In the genomic region with DNA sequence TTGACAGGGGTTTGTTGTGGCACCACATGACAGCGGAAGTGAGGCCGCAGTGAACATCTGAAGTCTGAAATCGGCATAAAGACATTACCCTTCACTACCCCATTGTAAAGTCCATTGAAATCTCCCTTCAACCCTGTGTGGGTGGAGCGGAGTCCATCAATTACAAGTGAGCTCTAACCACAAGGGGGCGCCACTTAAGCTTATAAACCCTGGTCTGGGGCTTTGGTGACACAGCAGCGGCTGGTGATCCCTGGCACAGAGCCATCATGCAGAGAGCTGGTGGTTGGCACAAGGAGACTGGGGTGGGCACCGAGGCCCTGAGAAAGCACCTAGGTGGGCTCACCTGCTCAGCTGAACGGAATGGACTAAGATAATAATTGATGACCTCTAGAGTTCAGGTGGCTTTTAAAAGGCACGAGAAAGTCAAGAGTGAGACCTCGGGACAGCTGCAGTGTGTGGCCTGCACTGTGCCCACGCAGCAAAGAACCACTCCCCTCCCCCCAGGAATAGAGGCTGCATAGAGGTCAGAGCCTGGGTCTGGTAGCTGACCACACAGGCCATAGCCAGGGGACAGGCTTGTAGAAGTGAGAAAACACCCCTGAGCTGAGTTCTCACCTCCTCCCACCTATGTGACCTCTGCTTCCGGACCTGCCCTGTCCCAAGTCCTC, we compare ENCODE assay signal across 9 mouse cellular contexts. TPM values are rescaled to one million over a fixed set of nuclear protein-coding genes. Genes with fewer than 3 reads are reported as not detected.
DNase-seq lines count a peak whose midpoint lies in the region; ATAC-seq and TF ChIP-seq lines count a peak whose summit lies in the region.
"Had no signal": no experiment of that assay in that cellular context is flagged by ENCODE, and none has a peak within 500 bp of the region (broad histone marks: within the 10 kb centered on the region; RNA-seq: fewer than 3 reads in every experiment).

No protein-coding gene starts in this region.

- no peak overlapping the region for H3K4me3 ChIP-seq in embryonic facial prominence, embryonic 14.5 days (ENCODE audit: low read depth, low read length)
- H3K4me3 ChIP-seq in heart, embryonic 16.5 days (ENCODE audit: low read length): no peak overlapping the region
- H3K4me3 ChIP-seq in liver, postnatal 0 days (ENCODE audit: low read depth, low read length): no peak overlapping the region
- H3K4me3 ChIP-seq: embryonic facial prominence, embryonic 13.5 days had no signal

- H3K36me3 ChIP-seq in embryonic facial prominence, embryonic 14.5 days (ENCODE audit: control insufficient read depth, insufficient read depth, low read length): no peaks in the 10 kb centered on the region
- no peaks in the 10 kb centered on the region for H3K36me3 ChIP-seq in heart, embryonic 16.5 days (ENCODE audit: control insufficient read depth, insufficient read depth)
- no peaks in the 10 kb centered on the region for H3K36me3 ChIP-seq in liver, postnatal 0 days (replicated peaks; ENCODE audit: insufficient read depth, low read length)
- H3K36me3 ChIP-seq: embryonic facial prominence, embryonic 13.5 days had no signal

- no peak overlapping the region for H3K27ac ChIP-seq in embryonic facial prominence, embryonic 14.5 days (replicated peaks; ENCODE audit: low read depth, low read length)
- H3K27ac ChIP-seq in heart, embryonic 16.5 days (ENCODE audit: low read length): no peak overlapping the region
- no peak overlapping the region for H3K27ac ChIP-seq in liver, postnatal 0 days (ENCODE audit: low read depth)
- H3K27ac ChIP-seq: embryonic facial prominence, embryonic 13.5 days had no signal

- no peaks in the 10 kb centered on the region for H3K9me3 ChIP-seq in embryonic facial prominence, embryonic 14.5 days (ENCODE audit: control insufficient read depth, low read length)
- no peaks in the 10 kb centered on the region for H3K9me3 ChIP-seq in heart, embryonic 16.5 days (replicated peaks; ENCODE audit: control insufficient read depth, low read length)
- H3K9me3 ChIP-seq in liver, postnatal 0 days (ENCODE audit: low read length): no peaks in the 10 kb centered on the region
- H3K9me3 ChIP-seq: embryonic facial prominence, embryonic 13.5 days had no signal

- H3K9ac ChIP-seq in embryonic facial prominence, embryonic 14.5 days (ENCODE audit: low read depth, low read length): no peak overlapping the region
- no peak overlapping the region for H3K9ac ChIP-seq in heart, embryonic 16.5 days (ENCODE audit: low read length)
- no peak overlapping the region for H3K9ac ChIP-seq in liver, postnatal 0 days (replicated peaks)
- H3K9ac ChIP-seq: embryonic facial prominence, embryonic 13.5 days had no signal

- TF ChIP-seq EP300 in liver, postnatal 0 days (IDR thresholded peaks at IDR 0.05; ENCODE audit: low read depth): no peak

- no peaks in the 10 kb centered on the region for H3K27me3 ChIP-seq in embryonic facial prominence, embryonic 14.5 days (replicated peaks; ENCODE audit: control insufficient read depth, insufficient read depth, low read length)
- H3K27me3 ChIP-seq in heart, embryonic 16.5 days (ENCODE audit: control insufficient read depth, insufficient read depth, low read length): peaks cover 2% of the 10 kb centered on the region; the same call in 1 of the 2 replicates
- no peaks in the 10 kb centered on the region for H3K27me3 ChIP-seq in liver, postnatal 0 days (ENCODE audit: insufficient read depth, low read length)
- H3K27me3 ChIP-seq: embryonic facial prominence, embryonic 13.5 days had no signal

- ATAC-seq in embryonic facial prominence, embryonic 14.5 days (ENCODE audit: low read depth): no peak
- 0 out of 2 replicates have a peak, but pooled peaks have one; percentile 23 for ATAC-seq in heart, embryonic 16.5 days (replicated peaks; ENCODE audit: extremely low read depth, insufficient read depth, low FRiP score)
- ATAC-seq in liver, postnatal 0 days: peak; percentile 51

- WGBS in embryonic facial prominence, embryonic 14.5 days: 43% methylated on average over 11 of the region's 12 CpGs
- WGBS in heart, embryonic 16.5 days: 36% methylated on average over 12 of the region's 12 CpGs
- 42% methylated on average over 12 of the region's 12 CpGs for WGBS in large intestine, adult 2 months
- WGBS in liver, postnatal 0 days (ENCODE audit: insufficient replicate concordance): 36% methylated on average over 12 of the region's 12 CpGs

- no peak overlapping the region for H3K4me2 ChIP-seq in embryonic facial prominence, embryonic 14.5 days (ENCODE audit: low read depth, low read length)
- H3K4me2 ChIP-seq in heart, embryonic 16.5 days (ENCODE audit: low read depth, low read length): no peak overlapping the region
- H3K4me2 ChIP-seq in liver, postnatal 0 days (ENCODE audit: low read depth, low read length): no peak overlapping the region
- H3K4me2 ChIP-seq: embryonic facial prominence, embryonic 13.5 days had no signal

- peak; percentile 57 for DNase-seq in CD4-positive helper T cell, adult 2 months (ENCODE audit: low read depth, low spot score)
- peak; percentile 63 to 73 for DNase-seq in adrenal gland, postnatal 4 days (ENCODE audit: low spot score in 2 of 2)
- DNase-seq in embryonic facial prominence, embryonic 14.5 days (ENCODE audit: low spot score): peak; percentile 85
- peak; percentile 42 for DNase-seq in large intestine, adult 2 months (ENCODE audit: low read depth, low spot score)
- peak; percentile 76 for DNase-seq in liver, postnatal 0 days
- DNase-seq in retina, adult 2 months (ENCODE audit: low read depth, low spot score): peak; percentile 34
- DNase-seq in thymus, postnatal 10 days (ENCODE audit: low spot score in 2 of 2): peak; percentile 24 to 76

- H3K4me1 ChIP-seq in embryonic facial prominence, embryonic 14.5 days (ENCODE audit: control insufficient read depth, insufficient read depth, low read length): no peaks in the 10 kb centered on the region
- 0 out of 2 replicates have a peak, but pooled peaks cover 2% of the 10 kb centered on the region for H3K4me1 ChIP-seq in heart, embryonic 16.5 days (ENCODE audit: control insufficient read depth, insufficient read depth, low read length)
- H3K4me1 ChIP-seq in liver, postnatal 0 days (ENCODE audit: insufficient read depth): no peaks in the 10 kb centered on the region
- H3K4me1 ChIP-seq: embryonic facial prominence, embryonic 13.5 days had no signal

- TF ChIP-seq CTCF in liver, postnatal 0 days (IDR thresholded peaks at IDR 0.05; ENCODE audit: low read depth): peak; percentile 74

RNA-seq across cellular contexts. Expression of a gene that starts 38.3 kb away (rescaled TPM):
- 1 to 10 TPM; 1.4 to 2.2 TPM for total RNA-seq in adrenal gland, postnatal 4 days (2021)
- 16.5 and 20.7 TPM in 2 replicates for polyA plus RNA-seq in embryonic facial prominence, embryonic 14.5 days (2014; fragmentation: Nextera tagmentation; extraction: Ambion mirVana)
- 6.3 and 9.0 TPM in 2 replicates for polyA plus RNA-seq in heart, embryonic 16.5 days (2015; fragmentation: Nextera tagmentation; extraction: Ambion mirVana)
- polyA plus RNA-seq in large intestine, adult 2 months (2012; rRNA removed): 6.4 and 14.1 TPM in 2 replicates
- 0.02 TPM in 1 of 2 replicates, not detected in the other for polyA plus RNA-seq in liver, postnatal 0 days (2015; fragmentation: Nextera tagmentation; extraction: Ambion mirVana)

Comparison
In these comparisons a context has a peak if more than half of its experiments do, and no peak if none do; other contexts are left out.
1. DNase-seq: peak in every context shown above with its lines; median percentile 85 in embryonic facial prominence, embryonic 14.5 days; 76 in liver, postnatal 0 days; 68 in adrenal gland, postnatal 4 days; 57 in CD4-positive helper T cell, adult 2 months; 50 in thymus, postnatal 10 days; 42 in large intestine, adult 2 months; 34 in retina, adult 2 months.